13 mouse cellular contexts compared by ENCODE assay signal in genomic region chr4:126433175-126433574, GRCm38 (mm10).
"Had no signal": no experiment of that assay in that cellular context is flagged by ENCODE, and none has a peak within 500 bp of the region (broad histone marks: within the 10 kb centered on the region; RNA-seq: fewer than 3 reads in every experiment).

No protein-coding gene starts in this region.

- H3K27me3 ChIP-seq: limb, embryonic 15.5 days; neural tube, embryonic 13.5 days had no signal

- H3K9ac ChIP-seq: limb, embryonic 15.5 days; liver, embryonic 14.5 days; neural tube, embryonic 13.5 days had no signal

- H3K4me2 ChIP-seq: limb, embryonic 15.5 days; neural tube, embryonic 13.5 days had no signal

- H3K27ac ChIP-seq: layer of hippocampus, adult 2 months; limb, embryonic 15.5 days; liver, embryonic 14.5 days; neural tube, embryonic 13.5 days had no signal

- H3K4me3 ChIP-seq: layer of hippocampus, adult 2 months; limb, embryonic 15.5 days; neural tube, embryonic 13.5 days had no signal

- DNase-seq: kidney, adult 18-20 months; kidney, postnatal 10 days; kidney, postnatal 4 days; left cerebral cortex, postnatal 4 days; lung, adult 18-20 months; lung, postnatal 36 days; midbrain, embryonic 14.5 days; right cerebral cortex, postnatal 14 days; thymus, postnatal 36 days had no signal

- H3K9me3 ChIP-seq: limb, embryonic 15.5 days; neural tube, embryonic 13.5 days had no signal
